Mouse (Mus musculus) MN1 (cell line): ENCODE measurements around the gene Ipo9.

ENCODE experiments used
- DNase-seq: peaks from one replicate; pipeline ENCODE4 v3.0.0-alpha.2; 2016; ENCODE audit warnings: low spot score

The Ipo9 gene

GRCm38 (mm10) chr1:135367595-135367994, 62.7 kb downstream of the Ipo9 start:
- peak; percentile 38 for DNase-seq

GRCm38 (mm10) chr1:135367005-135367404, 63.3 kb downstream of the Ipo9 start:
- DNase-seq = peak; percentile 63

GRCm38 (mm10) chr1:135366380-135366779, 63.9 kb downstream of the Ipo9 start:
- no peak for DNase-seq

GRCm38 (mm10) chr1:135363446-135363845, 66.9 kb downstream of the Ipo9 start:
- no peak for DNase-seq

GRCm38 (mm10) chr1:135362115-135362514, 68.2 kb downstream of the Ipo9 start:
- DNase-seq = no peak

- DNase-seq = no peak
Measured at GRCm38 (mm10) chr1:135361491-135361890, 68.8 kb downstream of the Ipo9 start.

- DNase-seq = no peak
Measured at GRCm38 (mm10) chr1:135359071-135359470, 71.2 kb downstream of the Ipo9 start.

GRCm38 (mm10) chr1:135351953-135352352, 78.3 kb downstream of the Ipo9 start:
- DNase-seq = peak; percentile 46

- DNase-seq = peak; percentile 50
Measured at GRCm38 (mm10) chr1:135347498-135348169, 82.7 kb downstream of the Ipo9 start.

- DNase-seq = no peak
Measured at GRCm38 (mm10) chr1:135346891-135347290, 83.4 kb downstream of the Ipo9 start.

GRCm38 (mm10) chr1:135344026-135344425, 86.3 kb downstream of the Ipo9 start:
- no peak for DNase-seq

- no peak for DNase-seq
Measured at GRCm38 (mm10) chr1:135341947-135342346, 88.4 kb downstream of the Ipo9 start.
